Mouse (Mus musculus) thymus, postnatal 10 days (tissue): ENCODE measurements around the gene Hist1h2ah.

Experiments used
- DNase-seq, 2 experiments: peaks; one replicate each; pipeline ENCODE4 v3.0.0; 2021; ENCODE audit warnings: low spot score in 2 of 2

The Hist1h2ah gene

GRCm38 (mm10) chr13:22008707-22009106, 26.7 kb downstream of the Hist1h2ah start:
- DNase-seq: no peak

GRCm38 (mm10) chr13:22007872-22008271, 27.5 kb downstream of the Hist1h2ah start:
- DNase-seq: no peak

- DNase-seq: no peak
These were observed 28.3 kb downstream of the Hist1h2ah start for GRCm38 (mm10) chr13:22007121-22007510.

- DNase-seq: peak; percentile 52 to 61
These were observed 28.8 kb downstream of the Hist1h2ah start for GRCm38 (mm10) chr13:22006334-22007120.

- peak; percentile 43 for DNase-seq
These were observed 29.6 kb downstream of the Hist1h2ah start for GRCm38 (mm10) chr13:22005605-22006333.

- DNase-seq: no peak
These were observed 33.5 kb downstream of the Hist1h2ah start for GRCm38 (mm10) chr13:22001823-22002222.

- no peak for DNase-seq
These were observed 34.0 kb downstream of the Hist1h2ah start for GRCm38 (mm10) chr13:22001346-22001745.

- no peak for DNase-seq
These were observed 36.2 kb downstream of the Hist1h2ah start for GRCm38 (mm10) chr13:21999147-21999546.

- DNase-seq: no peak
These were observed 37.0 kb downstream of the Hist1h2ah start for GRCm38 (mm10) chr13:21998412-21998811.

GRCm38 (mm10) chr13:21997821-21998220, 37.5 kb downstream of the Hist1h2ah start:
- no peak for DNase-seq

- no peak for DNase-seq
These were observed 38.1 kb downstream of the Hist1h2ah start for GRCm38 (mm10) chr13:21997201-21997820.

GRCm38 (mm10) chr13:21996840-21997185, 38.6 kb downstream of the Hist1h2ah start:
- DNase-seq: no peak

- DNase-seq: no peak
These were observed 39.1 kb downstream of the Hist1h2ah start for GRCm38 (mm10) chr13:21996101-21996839.

GRCm38 (mm10) chr13:21995331-21995914, 39.9 kb downstream of the Hist1h2ah start:
- peak in 1 of 2 experiments; percentile 43 for DNase-seq

- DNase-seq: no peak
These were observed 40.5 kb downstream of the Hist1h2ah start for GRCm38 (mm10) chr13:21994896-21995295.

GRCm38 (mm10) chr13:21993957-21994738, 41.2 kb downstream of the Hist1h2ah start:
- DNase-seq: peak in 1 of 2 experiments; percentile 45

GRCm38 (mm10) chr13:21992550-21992949, 42.8 kb downstream of the Hist1h2ah start:
- no peak for DNase-seq
